31 mouse cellular contexts compared by ENCODE assay signal in the genomic region with DNA sequence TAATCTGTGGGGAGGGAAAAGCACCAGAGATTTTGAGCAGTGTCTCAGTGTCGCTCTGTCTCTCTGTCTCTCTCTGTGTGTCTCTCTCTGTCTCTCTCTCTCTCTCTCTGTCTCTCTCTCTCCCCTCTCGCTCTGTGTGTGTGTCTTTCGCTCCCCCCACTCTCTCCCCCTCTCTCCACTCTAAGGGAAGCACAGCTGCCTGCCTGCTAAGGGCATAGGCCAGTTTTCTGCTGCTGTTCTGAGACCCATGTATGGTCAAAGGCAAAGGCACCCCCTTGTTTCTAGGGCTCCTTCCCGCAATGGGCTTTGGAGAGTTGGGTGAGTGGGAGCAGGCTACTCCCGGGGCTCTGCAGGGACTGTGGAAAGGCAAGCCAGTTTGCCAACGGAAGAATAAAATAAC.
DNase-seq lines count a peak whose midpoint lies in the region; ATAC-seq lines count a peak whose summit lies in the region.
"Had no signal": no experiment of that assay in that cellular context is flagged by ENCODE, and none has a peak within 500 bp of the region (broad histone marks: within the 10 kb centered on the region; RNA-seq: fewer than 3 reads in every experiment).

No protein-coding gene starts in this region.

- peaks cover 11% of the 10 kb centered on the region for H3K27me3 ChIP-seq in forebrain, embryonic 10.5 days (ENCODE audit: poor library complexity, severe bottlenecking)
- no peaks in the 10 kb centered on the region for H3K27me3 ChIP-seq in forebrain, embryonic 12.5 days
- H3K27me3 ChIP-seq in midbrain, embryonic 12.5 days = no peaks in the 10 kb centered on the region
- no peaks in the 10 kb centered on the region for H3K27me3 ChIP-seq in midbrain, embryonic 15.5 days (replicated peaks)
- H3K27me3 ChIP-seq in hindbrain, embryonic 12.5 days = no peaks in the 10 kb centered on the region
- H3K27me3 ChIP-seq: CH12.LX; heart, embryonic 13.5 days; limb, embryonic 15.5 days; liver, embryonic 13.5 days; megakaryocyte, embryonic 14.5 days had no signal

- no peak overlapping the region for H3K4me2 ChIP-seq in forebrain, embryonic 12.5 days
- H3K4me2 ChIP-seq in midbrain, embryonic 12.5 days (replicated peaks) = no peak overlapping the region
- H3K4me2 ChIP-seq in midbrain, embryonic 15.5 days = no peak overlapping the region
- H3K4me2 ChIP-seq in hindbrain, embryonic 12.5 days (replicated peaks) = no peak overlapping the region
- H3K4me2 ChIP-seq: heart, embryonic 13.5 days; limb, embryonic 15.5 days; liver, embryonic 13.5 days had no signal

- no peaks in the 10 kb centered on the region for H3K36me3 ChIP-seq in forebrain, embryonic 10.5 days (replicated peaks)
- H3K36me3 ChIP-seq in forebrain, embryonic 12.5 days (replicated peaks) = no peaks in the 10 kb centered on the region
- no peaks in the 10 kb centered on the region for H3K36me3 ChIP-seq in midbrain, embryonic 12.5 days
- H3K36me3 ChIP-seq in midbrain, embryonic 15.5 days (replicated peaks) = no peaks in the 10 kb centered on the region
- no peaks in the 10 kb centered on the region for H3K36me3 ChIP-seq in hindbrain, embryonic 12.5 days
- H3K36me3 ChIP-seq: heart, embryonic 13.5 days; limb, embryonic 15.5 days; liver, embryonic 13.5 days had no signal

- H3K27ac ChIP-seq in forebrain, embryonic 10.5 days = 0 out of 2 replicates have a peak overlapping the region, but pooled peaks have one; percentile 15
- no peak overlapping the region for H3K27ac ChIP-seq in forebrain, embryonic 12.5 days
- H3K27ac ChIP-seq in midbrain, embryonic 12.5 days (replicated peaks) = no peak overlapping the region
- no peak overlapping the region for H3K27ac ChIP-seq in midbrain, embryonic 15.5 days
- H3K27ac ChIP-seq in hindbrain, embryonic 12.5 days = no peak overlapping the region
- H3K27ac ChIP-seq: gastrocnemius, adult 2 months; heart, embryonic 13.5 days; kidney, postnatal 0 days; limb, embryonic 15.5 days; liver, embryonic 13.5 days had no signal

- H3K4me3 ChIP-seq in forebrain, embryonic 10.5 days = no peak overlapping the region
- H3K4me3 ChIP-seq in forebrain, embryonic 12.5 days (replicated peaks) = no peak overlapping the region
- no peak overlapping the region for H3K4me3 ChIP-seq in midbrain, embryonic 12.5 days
- no peak overlapping the region for H3K4me3 ChIP-seq in midbrain, embryonic 15.5 days
- no peak overlapping the region for H3K4me3 ChIP-seq in hindbrain, embryonic 12.5 days
- H3K4me3 ChIP-seq: gastrocnemius, adult 2 months; heart, embryonic 13.5 days; limb, embryonic 15.5 days; liver, embryonic 13.5 days; megakaryocyte, embryonic 14.5 days had no signal

- H3K9me3 ChIP-seq in forebrain, embryonic 10.5 days = no peaks in the 10 kb centered on the region
- no peaks in the 10 kb centered on the region for H3K9me3 ChIP-seq in forebrain, embryonic 12.5 days
- no peaks in the 10 kb centered on the region for H3K9me3 ChIP-seq in midbrain, embryonic 12.5 days
- H3K9me3 ChIP-seq in midbrain, embryonic 15.5 days = no peaks in the 10 kb centered on the region
- no peaks in the 10 kb centered on the region for H3K9me3 ChIP-seq in hindbrain, embryonic 12.5 days (replicated peaks)
- H3K9me3 ChIP-seq: heart, embryonic 13.5 days; limb, embryonic 15.5 days; liver, embryonic 13.5 days had no signal

- H3K9ac ChIP-seq in forebrain, embryonic 12.5 days = no peak overlapping the region
- H3K9ac ChIP-seq in midbrain, embryonic 12.5 days (replicated peaks) = no peak overlapping the region
- H3K9ac ChIP-seq in midbrain, embryonic 15.5 days = no peak overlapping the region
- no peak overlapping the region for H3K9ac ChIP-seq in hindbrain, embryonic 12.5 days
- H3K9ac ChIP-seq: heart, embryonic 13.5 days; limb, embryonic 15.5 days; liver, embryonic 13.5 days had no signal

- ATAC-seq in forebrain, embryonic 12.5 days (ENCODE audit: low FRiP score) = no peak
- ATAC-seq in midbrain, embryonic 12.5 days (ENCODE audit: low FRiP score, low read depth) = peak; percentile 38; the same call in 1 of the 2 replicates
- ATAC-seq in midbrain, embryonic 15.5 days (replicated peaks) = no peak
- ATAC-seq in hindbrain, embryonic 12.5 days (ENCODE audit: low FRiP score) = no peak
- ATAC-seq: activated CD4-positive, CD25-positive, alpha-beta regulatory T cell, adult 4 months; forebrain, embryonic 14.5 days; hindbrain, embryonic 16.5 days; lung, postnatal 0 days had no signal

- H3K4me1 ChIP-seq in forebrain, embryonic 10.5 days = peaks cover 44% of the 10 kb centered on the region
- peaks cover 14% of the 10 kb centered on the region; the same call in 1 of the 2 replicates for H3K4me1 ChIP-seq in forebrain, embryonic 12.5 days
- H3K4me1 ChIP-seq in midbrain, embryonic 12.5 days = peaks cover 9% of the 10 kb centered on the region
- peaks cover 4% of the 10 kb centered on the region; the same call in 1 of the 2 replicates for H3K4me1 ChIP-seq in midbrain, embryonic 15.5 days
- H3K4me1 ChIP-seq in hindbrain, embryonic 12.5 days = peaks cover 17% of the 10 kb centered on the region
- H3K4me1 ChIP-seq: liver, embryonic 13.5 days; megakaryocyte, embryonic 14.5 days had no signal

- 68% methylated on average over 6 of the region's 6 CpGs for WGBS in forebrain, embryonic 10.5 days
- 69% methylated on average over 6 of the region's 6 CpGs for WGBS in forebrain, embryonic 12.5 days
- 60% methylated on average over 6 of the region's 6 CpGs for WGBS in midbrain, embryonic 12.5 days
- 62% methylated on average over 6 of the region's 6 CpGs for WGBS in midbrain, embryonic 15.5 days
- 60% methylated on average over 6 of the region's 6 CpGs for WGBS in hindbrain, embryonic 12.5 days

- DNase-seq in forebrain, embryonic 10.5 days (ENCODE audit: extremely low spot score, low spot score) = no peak
- DNase-seq in testis, postnatal 14 days (ENCODE audit: low spot score) = peak; percentile 11
- no peak for DNase-seq in testis, postnatal 10 days (ENCODE audit: low spot score)
- no peak for DNase-seq in c-Kit-positive CD71-positive TER-119-positive erythroid progenitor cells, embryonic 14.5 days (ENCODE audit: low spot score)
- DNase-seq: adrenal gland, adult 2 months; adrenal gland, postnatal 36 days; cerebellum, adult 8-10 months; cerebellum, postnatal 25 days; gastrocnemius, adult 2 months; gastrocnemius, postnatal 36 days; heart, adult 18-20 months; heart, postnatal 10 days; kidney, adult 8-10 months; liver, embryonic 13.5 days; lung, adult 18-20 months; lung, postnatal 4 days; right cerebral cortex, postnatal 4 days; thymus, postnatal 36 days had no signal
